Mouse (Mus musculus) hindbrain, embryonic 12.5 days (tissue): ENCODE measurements around the gene Reg3b. TPM values are rescaled to one million over a fixed set of nuclear protein-coding genes. Genes with fewer than 3 reads are reported as not detected.

ENCODE experiments used
- polyA plus RNA-seq: library from polyadenylated mRNA; unstranded; fragments of >200 nt; fragmentation: Nextera tagmentation; extraction: Ambion mirVana; gene quantifications from 2 replicates; pipeline ENCODE4 v1.2.1, GENCODE M21; 2016

The Reg3b gene
- polyA plus RNA-seq, 1 experiment from 2014 or later: not detected

Other genes with a start within 250 kb of the Reg3b start
- not detected in 2 replicates for gene Reg3d, start 8.2 kb downstream of the Reg3b start, polyA plus RNA-seq
- not detected in 2 replicates for gene Reg3a, start 10.1 kb downstream of the Reg3b start, polyA plus RNA-seq
- not detected in 2 replicates for gene Reg2, start 25.0 kb downstream of the Reg3b start, polyA plus RNA-seq
- not detected in 2 replicates for gene Reg1, start 52.1 kb downstream of the Reg3b start, polyA plus RNA-seq
- gene Reg3g, start 98.2 kb downstream of the Reg3b start, polyA plus RNA-seq: not detected in 2 replicates